Mouse (Mus musculus) layer of hippocampus, postnatal 10 days (tissue): Measurements from ENCODE around the gene Cbarp. TPM values are rescaled to one million over a fixed set of nuclear protein-coding genes. Genes with fewer than 3 reads are reported as not detected.

ENCODE experiments used
- DNase-seq, 2 experiments: peaks; one replicate each; pipeline ENCODE4 v3.0.0; 2021; ENCODE audit warnings: low spot score in 2 of 2
- total RNA-seq, 2 experiments: library from RNA; stranded (reverse); gene quantifications; 2 replicates each; pipeline ENCODE4 v1.2.3; 2021

The Cbarp gene
- total RNA-seq, 2 experiments from 2014 or later: 360 to 374 TPM

DNA sequence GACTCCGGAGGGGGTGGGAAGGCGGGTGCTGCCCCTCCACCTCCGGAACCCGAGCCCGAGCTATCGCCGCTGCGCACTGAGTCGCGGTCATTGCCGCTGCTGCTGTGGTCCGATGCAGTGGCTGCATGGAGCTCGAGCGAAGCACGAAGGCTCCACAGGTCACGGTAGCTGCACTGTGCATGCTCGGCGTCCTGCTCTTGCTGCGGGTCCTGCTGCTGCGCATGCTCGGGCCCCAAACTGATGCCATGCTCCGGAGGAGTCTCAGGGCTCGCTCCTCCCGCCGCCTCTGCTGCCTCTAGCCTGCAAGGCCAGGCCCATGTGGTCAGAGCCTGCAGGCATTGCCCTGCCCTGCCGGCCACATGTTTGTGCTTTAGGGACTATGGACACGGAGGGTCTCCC, 8.7 kb downstream of the Cbarp start:
- peak in 1 of 2 experiments; percentile 48 for DNase-seq

DNA sequence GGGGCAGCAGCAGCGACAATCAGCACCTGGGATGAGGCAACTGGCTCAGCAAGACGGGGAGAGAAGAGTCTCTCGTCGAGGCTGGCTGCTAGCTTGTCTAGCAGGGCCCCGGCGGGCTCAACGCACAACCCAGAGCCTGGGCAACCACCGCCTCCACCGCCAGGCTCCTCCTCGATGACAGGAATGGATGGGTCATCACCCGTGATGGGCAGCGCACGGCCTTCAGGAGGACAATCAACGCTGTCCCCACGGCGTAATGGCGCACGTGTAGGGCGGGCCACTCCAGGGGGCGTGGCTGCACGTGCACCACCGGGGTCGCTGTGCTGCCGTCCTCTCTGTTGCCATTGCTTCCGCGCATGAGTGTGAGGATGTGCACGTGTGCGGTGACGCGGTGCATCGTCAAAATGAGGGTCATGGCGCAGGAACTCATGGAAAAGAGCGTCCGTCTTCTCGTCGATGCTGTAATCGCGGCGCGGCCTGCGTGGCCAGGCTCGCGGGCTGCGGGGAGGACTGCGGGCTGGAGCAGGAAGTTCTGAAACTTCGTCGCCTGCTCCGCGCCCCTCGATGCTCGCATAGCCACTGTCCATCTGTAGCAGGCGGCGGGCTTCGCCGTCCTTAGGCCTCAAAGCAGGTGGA, 9.2 kb downstream of the Cbarp start:
- DNase-seq: peak; percentile 66 to 76

DNA sequence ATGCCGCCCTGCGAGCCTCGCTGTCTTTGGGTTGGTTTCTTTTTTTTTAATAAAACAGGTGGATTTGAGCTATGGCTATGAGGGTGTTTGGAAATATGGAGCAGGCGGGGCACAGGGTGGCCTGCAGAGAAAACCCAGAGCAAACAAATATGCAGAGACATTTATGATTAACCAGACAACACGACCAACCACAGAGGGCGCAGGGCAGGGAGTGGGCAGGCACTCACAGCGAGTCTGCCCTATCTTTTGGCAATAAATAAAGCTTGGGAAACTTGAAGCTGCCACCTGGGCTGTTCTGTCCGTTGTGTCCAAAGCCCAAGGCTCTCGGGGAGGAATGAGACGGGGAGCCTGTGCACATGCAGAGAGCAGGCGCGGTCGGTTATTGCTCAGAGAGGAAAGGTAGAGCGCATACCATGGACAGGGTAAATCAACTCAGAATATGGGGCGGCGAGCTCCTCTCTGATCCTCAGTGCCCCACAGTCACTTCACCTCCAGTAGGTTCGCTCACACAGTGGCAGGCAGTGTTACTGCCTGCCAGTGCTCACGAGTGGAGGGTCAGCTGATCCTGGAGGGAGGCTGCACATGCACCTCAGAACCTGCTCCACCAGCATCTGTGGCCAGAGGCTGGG, 10.1 kb downstream of the Cbarp start:
- no peak for DNase-seq

DNA sequence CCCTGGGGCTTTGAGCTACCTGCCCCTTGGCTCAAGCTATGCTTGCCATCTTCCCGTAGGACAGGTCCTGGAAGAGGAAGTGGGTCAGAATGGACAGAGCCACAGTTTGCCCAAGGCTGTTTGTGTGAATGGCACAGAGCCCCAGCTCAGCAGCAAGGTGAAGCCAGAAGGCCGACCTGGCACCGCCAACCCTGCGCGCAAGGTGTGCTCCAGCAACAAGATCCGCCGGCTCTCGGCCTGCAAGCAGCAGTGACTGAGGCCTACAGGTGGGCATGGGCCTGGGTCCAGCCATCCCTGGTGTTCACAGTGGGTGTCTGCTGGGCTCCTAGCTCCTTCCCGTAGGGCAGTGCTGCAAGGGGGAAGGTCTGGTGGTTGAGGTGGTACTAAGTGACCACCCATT, 10.8 kb downstream of the Cbarp start:
- DNase-seq: peak; percentile 20 to 36

DNA sequence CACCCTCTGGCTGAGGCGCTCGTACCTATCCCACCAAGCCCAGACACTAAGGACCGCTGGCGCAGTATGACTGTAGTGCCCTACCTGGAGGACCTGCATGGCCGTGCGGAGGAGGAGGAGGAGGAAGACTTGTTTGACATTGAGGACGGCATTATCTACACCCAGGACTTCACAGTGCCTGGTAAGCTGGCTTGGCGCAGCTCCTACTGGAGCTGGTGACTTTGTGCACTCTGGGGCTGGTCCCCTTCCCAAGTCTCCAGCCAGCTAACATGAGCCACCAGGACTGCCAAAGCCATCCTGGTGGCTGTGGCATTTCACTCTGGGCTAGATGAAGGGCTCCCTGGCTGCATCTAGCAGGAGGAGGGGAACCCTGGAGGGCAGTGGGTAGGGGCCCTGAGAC, 12.7 kb downstream of the Cbarp start:
- DNase-seq: no peak

DNA sequence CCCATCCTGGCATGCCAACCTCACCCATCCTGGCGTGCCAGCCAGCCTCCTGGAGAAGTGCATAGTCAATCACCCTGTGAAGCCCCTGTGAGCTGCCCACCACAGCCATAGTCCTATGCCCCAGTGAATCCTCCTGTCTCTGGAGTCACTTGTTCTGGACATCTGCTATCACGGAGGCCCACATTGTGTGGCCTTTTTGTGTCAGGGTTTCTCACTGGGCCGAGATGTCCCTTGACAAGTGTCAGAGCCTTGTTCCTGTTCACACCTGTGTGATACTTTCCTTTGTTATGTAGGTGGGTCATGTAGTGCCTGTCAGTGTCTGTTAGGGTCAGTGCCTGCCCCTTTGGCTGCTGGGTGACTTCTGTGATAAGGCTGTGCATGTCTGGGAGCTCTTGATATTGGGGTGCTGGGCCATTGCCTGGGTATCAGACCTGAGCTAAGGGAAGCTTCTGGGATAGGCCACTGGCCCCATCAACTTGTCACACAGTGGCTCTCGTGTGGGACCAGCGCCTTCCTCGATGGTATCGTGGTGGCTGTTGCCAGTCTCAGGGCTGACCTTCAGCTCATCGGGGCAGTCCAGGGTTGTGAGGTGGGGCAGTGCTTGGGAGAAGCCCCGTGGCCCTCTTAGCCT, 16.6 kb downstream of the Cbarp start:
- no peak for DNase-seq

DNA sequence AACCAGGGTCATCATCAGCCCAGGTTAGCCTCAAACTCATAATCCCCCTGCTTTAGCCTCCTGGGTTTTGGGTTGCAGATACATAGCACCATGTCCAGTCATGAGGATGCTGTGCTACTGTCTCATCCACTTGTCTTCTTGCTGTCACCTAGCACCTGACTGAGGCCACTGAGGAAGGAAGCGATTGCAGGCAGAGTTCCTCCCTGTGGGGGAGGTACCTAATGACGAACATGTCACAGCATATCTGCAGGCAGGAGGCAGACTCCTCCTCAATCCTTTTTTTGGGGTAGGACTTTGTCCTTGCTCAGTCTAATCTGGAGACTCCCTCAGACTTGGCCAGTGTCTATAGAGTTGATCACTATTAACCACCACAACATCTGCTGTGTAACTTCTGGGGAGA, 19.0 kb downstream of the Cbarp start:
- no peak for DNase-seq

DNA sequence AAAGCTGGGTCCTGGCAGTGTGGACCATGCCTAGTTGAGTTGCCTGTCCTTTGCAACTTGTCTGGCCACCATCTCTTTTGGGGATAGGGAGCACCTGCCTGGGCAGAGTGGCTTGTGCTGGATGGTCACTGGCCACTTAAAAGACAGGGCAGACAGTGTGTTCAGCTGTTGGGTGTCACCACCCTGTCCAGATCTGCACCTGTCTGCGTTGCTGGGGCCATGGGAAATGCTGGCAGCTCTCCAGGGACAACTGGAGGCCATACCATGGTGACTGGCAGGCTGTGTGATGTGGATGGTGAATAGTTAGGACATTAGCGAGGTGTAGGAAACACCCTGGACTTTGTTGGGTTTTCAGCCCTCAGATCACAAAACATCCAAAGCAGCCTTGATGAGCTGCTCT, 20.5 kb downstream of the Cbarp start:
- DNase-seq: no peak

DNA sequence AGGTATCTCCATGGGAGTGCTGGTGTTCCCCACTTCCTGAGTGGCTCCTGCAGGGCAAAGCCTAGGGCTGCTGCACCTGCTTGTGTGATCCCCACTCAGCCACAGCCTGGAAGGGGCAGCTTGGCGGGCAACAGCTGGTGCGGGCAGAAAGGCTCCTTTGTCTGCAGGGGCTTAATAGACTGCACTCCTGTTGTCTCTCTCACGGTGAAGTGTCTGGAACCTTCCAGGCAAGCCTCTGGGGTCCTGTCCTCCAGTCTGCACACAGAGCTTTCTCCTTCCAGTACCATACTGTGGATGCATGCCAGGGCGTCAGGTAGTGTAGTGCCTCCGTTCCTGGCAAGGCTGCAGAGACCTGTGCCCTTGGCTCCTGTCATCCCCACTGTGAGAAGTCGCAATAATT, 22.1 kb downstream of the Cbarp start:
- DNase-seq: no peak

DNA sequence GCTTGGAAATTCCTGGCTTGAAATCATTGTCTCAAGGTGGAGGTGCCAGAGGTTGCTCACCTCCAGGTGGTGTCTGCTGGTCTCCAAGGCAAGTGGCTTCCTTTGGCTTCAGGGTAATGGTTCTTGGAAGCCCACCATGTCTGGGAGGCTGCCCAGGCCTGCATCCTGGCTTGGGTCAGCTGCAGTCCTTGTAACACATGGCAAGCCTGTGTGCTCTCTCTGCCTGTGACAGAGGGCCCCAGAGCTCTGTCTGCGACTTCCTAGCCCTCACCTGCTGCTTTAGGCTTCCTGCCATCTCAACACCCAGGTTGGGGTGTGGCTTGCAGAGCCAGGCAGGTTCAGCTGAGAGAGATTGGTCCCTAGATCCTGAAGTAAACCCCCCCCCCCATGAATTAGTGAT, 22.9 kb downstream of the Cbarp start:
- DNase-seq: no peak

DNA sequence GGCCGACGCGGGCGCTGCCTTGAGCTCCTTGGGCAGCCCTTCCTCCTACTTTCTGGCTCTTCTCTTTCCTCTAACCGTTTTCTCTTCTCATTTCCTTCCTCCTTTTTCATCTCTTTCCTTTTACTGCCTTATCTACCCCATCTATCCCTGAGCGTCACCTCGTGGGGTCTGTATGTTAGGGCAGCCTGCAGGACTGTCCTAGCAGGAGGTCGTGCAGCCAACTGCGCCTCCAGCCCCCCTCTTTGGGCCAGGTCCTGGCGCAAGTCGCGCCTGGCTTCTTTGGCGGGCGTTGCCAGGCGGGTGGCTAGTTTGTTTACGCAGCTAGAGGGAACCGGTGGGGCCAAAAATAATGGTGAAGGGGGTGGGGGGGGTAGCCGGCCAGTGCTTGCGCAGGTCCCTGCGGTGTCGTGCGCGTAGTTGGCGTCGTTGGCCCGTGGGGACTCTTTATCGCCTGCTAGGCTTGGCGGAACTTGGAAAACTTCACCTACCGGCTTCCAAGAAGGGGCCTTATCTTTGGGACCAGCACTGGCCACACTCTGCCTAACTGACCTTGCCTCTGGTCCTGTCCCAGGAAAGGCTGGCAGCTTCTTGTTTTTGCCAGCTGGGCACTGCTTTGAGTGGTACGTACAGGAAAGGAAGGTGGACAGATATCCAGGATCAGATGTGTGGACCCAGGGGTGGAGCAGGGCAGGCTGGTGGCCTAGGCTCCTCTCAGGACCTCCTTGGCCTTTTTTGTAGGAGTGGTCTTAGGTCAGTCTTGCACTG, 23.5 kb downstream of the Cbarp start:
- peak in 1 of 2 experiments; percentile 44 for DNase-seq

DNA sequence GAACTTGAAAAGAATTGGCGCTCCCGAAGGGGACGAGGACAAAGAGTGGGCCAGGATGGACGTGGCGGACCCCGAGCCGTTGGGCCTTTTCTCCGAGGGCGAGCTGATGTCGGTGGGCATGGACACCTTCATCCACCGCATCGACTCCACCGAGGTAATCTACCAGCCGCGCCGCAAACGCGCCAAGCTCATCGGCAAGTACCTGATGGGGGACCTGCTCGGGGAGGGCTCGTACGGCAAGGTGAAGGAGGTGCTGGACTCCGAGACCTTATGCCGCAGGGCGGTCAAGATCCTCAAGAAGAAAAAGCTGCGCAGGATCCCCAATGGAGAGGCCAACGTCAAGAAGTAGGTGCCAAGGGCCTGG, 24.1 kb downstream of the Cbarp start:
- peak in 1 of 2 experiments; percentile 43 for DNase-seq

DNA sequence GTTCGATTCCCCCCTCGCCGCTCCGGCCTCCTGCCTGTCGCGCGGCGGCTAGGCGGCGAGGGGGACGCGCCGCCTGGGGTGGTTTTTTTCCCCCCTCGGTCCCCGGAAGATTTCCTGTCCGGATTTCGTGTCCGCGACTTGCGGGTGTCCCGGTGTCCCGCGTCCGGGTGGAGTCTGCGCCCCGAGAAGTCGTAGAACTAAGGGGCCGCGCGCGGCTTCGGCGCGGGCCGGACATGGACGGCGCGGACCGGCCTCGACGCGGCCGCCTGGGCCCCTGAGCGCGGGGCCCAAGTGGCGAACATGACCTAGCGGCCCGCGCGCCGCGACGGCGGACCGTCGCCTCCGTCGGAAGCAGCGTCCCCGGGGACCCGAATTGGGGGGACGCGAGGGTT, 24.7 kb downstream of the Cbarp start:
- no peak for DNase-seq

DNA sequence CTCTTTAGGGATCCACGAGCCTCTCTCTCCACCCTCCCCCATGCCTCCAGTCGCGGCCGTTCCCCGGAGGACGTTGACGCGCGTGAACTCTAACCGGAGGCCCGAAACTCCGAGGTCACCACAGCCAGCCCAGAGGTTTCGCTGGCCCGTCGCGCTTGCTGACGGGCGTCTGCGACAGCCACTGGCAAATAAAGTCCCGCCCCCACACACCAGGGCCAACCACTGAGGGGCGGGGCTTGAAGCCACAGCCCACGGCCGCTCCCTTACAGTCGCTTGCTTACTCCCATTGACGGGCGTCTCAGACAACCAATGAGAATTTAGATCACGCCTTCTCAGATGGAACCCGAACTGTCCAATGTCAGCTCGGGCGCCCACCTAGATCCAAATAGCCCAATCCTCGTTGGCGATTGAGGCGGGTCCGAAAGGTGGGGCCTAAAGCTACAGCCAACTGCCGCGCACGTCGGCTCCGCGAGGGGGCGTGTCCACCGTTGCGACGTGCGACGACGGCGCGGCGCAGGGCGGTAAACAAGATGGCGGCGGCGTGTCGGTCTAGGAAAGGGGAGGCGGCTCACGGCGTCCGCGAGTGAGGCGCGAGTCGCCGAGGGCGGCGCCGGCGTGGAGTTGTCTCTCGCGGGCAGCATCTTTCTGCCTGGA, 25.2 kb downstream of the Cbarp start, which contains the start of gene Stk11:
Gene Stk11, plus strand, starts transcription at position 514 of the 654 bp plus-strand sequence.
- peak; percentile 99 for DNase-seq

DNA sequence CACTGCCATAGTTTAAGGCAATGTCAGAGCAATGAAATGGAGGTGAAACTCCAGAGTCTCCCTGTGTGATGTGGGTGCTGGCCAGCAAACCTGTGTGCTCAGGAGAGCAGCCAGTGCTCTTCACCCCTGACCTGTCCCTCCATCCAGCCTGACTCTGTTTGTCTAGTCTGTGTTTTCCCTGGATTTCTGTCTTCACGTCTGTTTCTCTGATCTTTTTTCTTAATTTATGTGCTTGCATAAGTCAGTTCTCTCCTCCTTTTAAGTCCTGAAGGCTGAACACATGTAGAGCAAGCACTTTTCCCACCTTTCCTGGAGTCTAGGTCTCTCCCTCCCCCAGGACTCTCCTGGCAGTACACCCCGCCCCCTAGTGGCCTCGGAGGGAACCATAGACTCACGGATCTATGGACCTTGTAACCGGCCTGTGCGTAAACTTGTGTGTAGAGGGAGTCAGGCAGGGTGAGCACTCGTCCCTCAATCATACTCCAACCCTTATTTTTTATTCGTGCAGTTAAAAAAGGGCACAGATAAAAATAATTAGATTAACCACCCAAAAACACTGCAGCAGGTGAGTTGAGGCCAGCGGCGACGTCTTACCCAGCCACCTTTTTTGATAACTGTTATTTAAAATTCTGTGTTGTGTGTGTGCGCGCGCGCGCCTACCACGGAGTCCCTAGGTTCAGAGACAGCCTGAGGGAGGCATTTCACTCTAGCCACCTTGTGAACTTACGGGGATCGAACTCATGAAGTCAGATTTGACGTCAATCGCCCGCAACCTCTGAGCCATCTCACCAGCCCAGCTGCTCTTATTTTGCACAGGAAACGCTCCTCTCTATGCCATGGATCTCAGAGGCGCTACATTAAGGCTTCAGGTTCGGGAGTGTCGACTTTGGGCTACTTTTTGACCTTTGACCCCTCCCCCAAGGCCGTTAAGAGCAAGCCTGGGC, 26.0 kb downstream of the Cbarp start:
- peak; percentile 85 to 92 for DNase-seq

DNA sequence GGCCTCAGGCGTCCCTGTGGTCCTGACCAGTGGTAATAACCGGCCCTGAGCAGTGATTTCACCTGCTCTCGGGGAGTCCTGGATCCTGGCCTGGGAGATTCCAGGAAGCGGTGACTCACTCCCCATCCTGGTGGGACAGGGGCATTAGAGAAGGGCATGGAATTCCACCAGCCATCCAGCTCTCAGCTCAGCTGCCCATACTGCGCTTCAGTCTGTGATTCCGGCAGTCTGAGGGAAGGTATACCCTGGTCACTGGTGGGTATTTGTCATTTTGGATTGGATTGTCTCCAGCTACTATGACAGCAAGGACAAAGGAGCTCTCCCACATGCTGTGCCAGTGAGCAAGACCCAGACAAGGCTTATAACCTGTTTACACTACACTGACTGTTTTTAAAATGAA, 33.0 kb downstream of the Cbarp start:
- DNase-seq: no peak

DNA sequence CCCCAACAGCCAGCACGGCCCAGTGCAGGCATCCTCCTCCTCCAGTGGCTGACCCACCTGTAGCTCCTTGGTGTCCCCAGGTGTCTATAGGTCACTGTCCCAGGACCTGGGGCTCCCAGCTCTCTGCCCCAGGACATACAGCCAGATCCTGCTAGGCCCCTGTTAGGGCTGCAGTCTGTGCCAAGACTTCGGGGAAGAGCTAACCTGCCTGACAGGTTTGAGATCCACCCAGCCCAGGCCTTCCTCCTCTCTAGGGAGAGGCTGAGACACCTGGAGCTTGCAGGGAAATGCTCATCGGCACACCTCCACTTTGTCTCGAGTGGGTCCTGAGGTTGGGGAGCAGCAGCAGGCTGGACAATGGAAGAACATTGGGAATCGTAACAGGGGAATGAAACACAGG, 34.7 kb downstream of the Cbarp start:
- DNase-seq: no peak

DNA sequence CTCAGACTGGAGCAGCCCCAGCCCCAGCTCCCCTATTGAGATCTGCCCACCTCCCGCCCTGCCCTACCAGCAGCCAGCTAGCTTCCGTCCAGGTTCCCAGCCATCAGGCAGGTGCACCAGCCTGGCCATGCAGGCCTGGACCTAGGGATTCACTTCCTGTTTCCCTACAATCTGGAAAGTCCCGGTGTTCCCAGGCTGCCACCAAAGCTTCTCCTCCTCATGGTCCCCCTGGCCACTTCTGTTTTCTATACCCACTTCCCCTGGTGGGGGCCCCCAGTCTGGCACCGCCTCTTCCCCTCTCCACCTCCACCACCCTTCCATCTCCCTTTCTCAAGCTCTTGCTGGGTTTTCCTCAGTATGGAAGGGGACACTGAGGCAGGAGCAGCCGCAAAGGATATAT, 35.2 kb downstream of the Cbarp start, which contains the start of gene Sbno2:
Gene Sbno2, minus strand, starts transcription at position 112 of the 400 bp plus-strand sequence.
- no peak for DNase-seq

DNA sequence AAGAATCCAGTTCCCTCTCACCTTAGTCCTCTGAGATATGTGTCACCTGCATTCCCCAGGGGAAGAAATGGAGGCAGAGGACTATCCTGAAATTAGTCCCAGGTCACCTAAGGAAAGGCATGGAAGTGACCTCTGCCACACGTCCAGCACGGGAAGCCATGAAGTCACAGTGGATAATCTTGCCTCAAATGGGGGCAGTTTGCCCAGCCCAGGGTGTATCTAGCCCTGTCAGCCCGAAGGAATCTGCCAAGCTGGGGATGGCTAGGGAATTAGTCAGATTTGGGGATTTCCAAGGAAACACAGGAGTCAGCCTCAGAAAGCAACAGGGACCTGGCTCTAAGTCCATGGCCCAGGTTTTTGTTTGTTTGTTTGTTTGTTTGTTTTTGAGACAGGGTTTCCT, 36.5 kb downstream of the Cbarp start:
- DNase-seq: no peak

DNA sequence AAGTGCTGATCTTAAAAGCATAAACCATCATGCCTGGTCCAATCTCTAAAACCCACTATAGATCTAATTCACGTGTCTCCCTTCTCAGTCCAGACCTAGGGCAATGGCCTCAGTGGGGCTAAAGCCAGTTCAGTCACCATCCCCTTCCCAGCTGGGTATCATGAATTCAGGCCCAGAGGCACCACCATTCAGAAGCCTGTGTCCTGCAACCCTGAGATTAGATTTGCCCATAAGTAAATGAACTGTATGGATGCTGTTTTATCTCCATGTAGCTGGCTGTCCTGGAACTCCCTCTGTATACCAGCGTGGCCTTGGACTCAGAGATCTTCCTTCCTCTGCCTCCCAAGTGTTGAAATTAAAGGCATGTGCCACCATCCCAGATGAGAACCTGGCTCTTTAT, 37.6 kb downstream of the Cbarp start:
- DNase-seq: no peak
